In genomic region chr4:130050056-130050824, GRCm38 (mm10) we compare ENCODE assay signal across 8 mouse cellular contexts. TPM values are rescaled to one million over a fixed set of nuclear protein-coding genes. Genes with fewer than 3 reads are reported as not detected.
DNase-seq lines count a peak whose midpoint lies in the region; ATAC-seq and TF ChIP-seq lines count a peak whose summit lies in the region.

No protein-coding gene starts in this region.

- intact Hi-C loops in left cerebral cortex, postnatal 4 days (cut with DNase I): no loop called here
- intact Hi-C loops in left cerebral cortex, postnatal 14 days (cut with DNase I): no loop called here
- intact Hi-C loops in gastrocnemius, postnatal 36 days (cut with DNase I): no loop called here

- H3K4me1 ChIP-seq in kidney, adult 2 months (ENCODE audit: control insufficient read depth, insufficient read depth, low read length): no peaks in the 10 kb centered on the region

- WGBS in kidney, adult 2 months: 77% methylated on average over 8 of the region's 8 CpGs

- no peak overlapping the region for H3K27ac ChIP-seq in kidney, adult 2 months (ENCODE audit: insufficient read depth, low read depth, low read length)

- no peaks in the 10 kb centered on the region for H3K36me3 ChIP-seq in kidney, adult 2 months (ENCODE audit: control insufficient read depth, insufficient read depth, low read length)

- H3K27me3 ChIP-seq in kidney, adult 2 months (replicated peaks; ENCODE audit: control insufficient read depth, insufficient read depth, low read length): no peaks in the 10 kb centered on the region

- ATAC-seq in frontal cortex, adult (ENCODE audit: low TSS enrichment): no peak

- no peak for TF ChIP-seq POLR2A in kidney, adult 2 months (IDR thresholded peaks at IDR 0.05; ENCODE audit: low read depth, low read length)

- DNase-seq in left cerebral cortex, postnatal 4 days: peak; percentile 37
- DNase-seq in left cerebral cortex, postnatal 14 days (ENCODE audit: low spot score in 2 of 2): no peak
- peak; percentile 56 to 79 for DNase-seq in gastrocnemius, postnatal 36 days
- DNase-seq in kidney, adult 2 months: peak; percentile 69
- DNase-seq in lung, postnatal 25 days (ENCODE audit: low spot score): peak; percentile 78
- DNase-seq in cerebellum, adult 11-12 months: no peak
- DNase-seq in cerebellum, adult 18-20 months: no peak

- no peak overlapping the region for H3K4me3 ChIP-seq in kidney, adult 2 months (ENCODE audit: insufficient read depth, low read depth, low read length)

- TF ChIP-seq CTCF in kidney, adult 2 months (conservative IDR thresholded peaks at IDR 0.05; ENCODE audit: insufficient read depth, insufficient read length, low read depth, low read length): no peak

RNA-seq across cellular contexts. Expression of gene Col16a1, which starts 2.6 kb away (rescaled TPM):
- 10 to 100 TPM; 19.5 to 24.1 TPM for total RNA-seq in left cerebral cortex, postnatal 4 days (2021)
- 10 to 100 TPM; 12.2 to 17.8 TPM for total RNA-seq in left cerebral cortex, postnatal 14 days (2021)
- 1 to 10 TPM; 6.9 to 7.7 TPM for total RNA-seq in gastrocnemius, postnatal 36 days (2021)
- polyA plus RNA-seq in kidney, adult 2 months (2012; rRNA removed): 12.7 and 15.4 TPM in 2 replicates

RNA-seq across cellular contexts. Expression of gene Pef1, which starts 52.1 kb away (rescaled TPM):
- total RNA-seq in left cerebral cortex, postnatal 4 days (2021): 10 to 100 TPM; 33.8 to 36.1 TPM
- total RNA-seq in left cerebral cortex, postnatal 14 days (2021): 10 to 100 TPM; 47.6 to 49.2 TPM
- 10 to 100 TPM; 32.0 to 34.3 TPM for total RNA-seq in gastrocnemius, postnatal 36 days (2021)
- polyA plus RNA-seq in kidney, adult 2 months (2012; rRNA removed): 129 and 139 TPM in 2 replicates

Comparison
In these comparisons a context has a peak if more than half of its experiments do, and no peak if none do; other contexts are left out.
1. DNase-seq: peak in left cerebral cortex, postnatal 4 days (single experiment), gastrocnemius, postnatal 36 days (2 of 2), kidney, adult 2 months (single experiment) and lung, postnatal 25 days (single experiment); none in left cerebral cortex, postnatal 14 days (0 of 2), cerebellum, adult 11-12 months (single experiment) and cerebellum, adult 18-20 months (0 of 2).